Mouse (Mus musculus) embryonic facial prominence, embryonic 15.5 days (tissue): ENCODE data around the gene Tsga10ip. TPM values are rescaled to one million over a fixed set of nuclear protein-coding genes. Genes with fewer than 3 reads are reported as not detected.
A peak's percentile ranks its signal among the peaks of the same experiment; 100 is the strongest.
"Not testable (repeated sequence)": the region's sequence is repeated elsewhere in the genome, so short reads cannot be mapped to it uniquely, and the experiment has no call there.

ENCODE experiments used
- ATAC-seq: fragments of 200-750 bp; cut with Nextera tagmentation; 2 replicates; pipeline ENCODE4 v1.8.0; 2017; ENCODE audit warnings: low read depth, moderate TSS enrichment; ENCODE audit not compliant: insufficient number of reproducible peaks, low FRiP score, low TSS enrichment
- H3K27ac ChIP-seq: fragments of 300-500 bp; sonication (generic); replicated peaks from 2 replicates; pipeline ENCODE4 v1.5.1; 2015; ENCODE audit warnings: mild to moderate bottlenecking, inconsistent platforms
- H3K27me3 ChIP-seq: fragments of 300-500 bp; sonication (generic); 2 replicates; pipeline ENCODE4 v1.6.1; 2015; ENCODE audit warnings: inconsistent platforms
- H3K36me3 ChIP-seq: fragments of 300-500 bp; sonication (generic); 2 replicates; pipeline ENCODE4 v1.6.1; 2015; ENCODE audit warnings: mild to moderate bottlenecking, inconsistent platforms
- H3K4me1 ChIP-seq: fragments of 300-500 bp; sonication (generic); 2 replicates; pipeline ENCODE4 v1.6.1; 2015; ENCODE audit warnings: inconsistent platforms
- H3K4me2 ChIP-seq: fragments of 300-500 bp; sonication (generic); replicated peaks from 2 replicates; pipeline ENCODE4 v1.6.1; 2015; ENCODE audit warnings: mild to moderate bottlenecking, inconsistent platforms
- H3K4me3 ChIP-seq: fragments of 300-500 bp; sonication (generic); replicated peaks from 2 replicates; pipeline ENCODE4 v1.5.1; 2015; ENCODE audit warnings: mild to moderate bottlenecking, inconsistent platforms
- H3K9ac ChIP-seq: fragments of 300-500 bp; sonication (generic); 2 replicates; pipeline ENCODE4 v1.6.1; 2015; ENCODE audit warnings: inconsistent platforms
- H3K9me3 ChIP-seq: fragments of 300-500 bp; sonication (generic); replicated peaks from 2 replicates; pipeline ENCODE4 v1.6.1; 2016; ENCODE audit warnings: inconsistent platforms
- WGBS: fragments of 180-500 bp; shearing (Covaris S2); methylation state at CpG from one replicate; pipeline ENCODE4 v1.1.7; 2015; 5-methylcytosine and 5-hydroxymethylcytosine counted together
- polyA plus RNA-seq: library from polyadenylated mRNA; unstranded; fragments of >200 nt; fragmentation: Nextera tagmentation; extraction: Ambion mirVana; gene quantifications from 2 replicates; pipeline ENCODE4 v1.2.1, GENCODE M21; 2015

Tsga10ip gene
- polyA plus RNA-seq, 1 experiment from 2014 or later = 0.72 TPM

GRCm38 (mm10) chr19:5408057-5409001 is 6.0 kb upstream of the Tsga10ip start:
- H3K27me3 ChIP-seq = no peaks in the 10 kb centered on the region
- WGBS = 88% methylated on average over 13 of the region's 13 CpGs
- H3K9me3 ChIP-seq = no peaks in the 10 kb centered on the region
- no peak for ATAC-seq
- peaks cover 23% of the 10 kb centered on the region for H3K4me1 ChIP-seq
- no peak overlapping the region; the same call in 1 of the 2 replicates for H3K27ac ChIP-seq
- no peak overlapping the region for H3K9ac ChIP-seq
- no peaks in the 10 kb centered on the region for H3K36me3 ChIP-seq
- H3K4me3 ChIP-seq = no peak overlapping the region; the same call in 1 of the 2 replicates
- H3K4me2 ChIP-seq = no peak overlapping the region

DNA sequence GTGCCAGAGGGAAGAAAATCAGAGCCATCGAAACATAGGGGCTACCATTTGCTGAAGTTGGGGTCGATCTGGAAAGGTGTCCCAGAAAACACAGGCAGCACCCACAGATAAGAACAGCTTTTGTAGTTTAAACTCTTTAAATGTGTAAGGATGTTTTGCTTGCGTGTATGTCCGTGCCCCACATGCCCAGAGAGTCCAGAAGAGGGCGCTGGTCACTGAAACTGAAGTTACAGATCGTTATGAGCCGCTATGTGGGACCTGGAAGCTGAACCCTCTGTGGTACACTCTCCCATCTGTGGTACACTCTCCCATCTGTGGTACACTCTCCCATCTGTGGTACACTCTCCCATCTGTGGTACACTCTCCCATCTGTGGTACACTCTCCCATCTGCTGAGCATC is 4.8 kb upstream of the Tsga10ip start:
- Histone ChIP-seq H3K4me1 (peaks cover 23% of the 10 kb centered on the region), H3K4me3 (peak overlapping the region; percentile 67), H3K36me3 (no peaks in the 10 kb centered on the region), H3K9me3 (no peaks in the 10 kb centered on the region), H3K27ac (peak overlapping the region; percentile 95), H3K27me3 (no peaks in the 10 kb centered on the region), H3K9ac (peak overlapping the region; percentile 77), H3K4me2 (peak overlapping the region; percentile 67)
- ATAC-seq = peak; percentile 50; the same call in 1 of the 2 replicates
- 17% methylated on average over 7 of the region's 7 CpGs for WGBS

DNA sequence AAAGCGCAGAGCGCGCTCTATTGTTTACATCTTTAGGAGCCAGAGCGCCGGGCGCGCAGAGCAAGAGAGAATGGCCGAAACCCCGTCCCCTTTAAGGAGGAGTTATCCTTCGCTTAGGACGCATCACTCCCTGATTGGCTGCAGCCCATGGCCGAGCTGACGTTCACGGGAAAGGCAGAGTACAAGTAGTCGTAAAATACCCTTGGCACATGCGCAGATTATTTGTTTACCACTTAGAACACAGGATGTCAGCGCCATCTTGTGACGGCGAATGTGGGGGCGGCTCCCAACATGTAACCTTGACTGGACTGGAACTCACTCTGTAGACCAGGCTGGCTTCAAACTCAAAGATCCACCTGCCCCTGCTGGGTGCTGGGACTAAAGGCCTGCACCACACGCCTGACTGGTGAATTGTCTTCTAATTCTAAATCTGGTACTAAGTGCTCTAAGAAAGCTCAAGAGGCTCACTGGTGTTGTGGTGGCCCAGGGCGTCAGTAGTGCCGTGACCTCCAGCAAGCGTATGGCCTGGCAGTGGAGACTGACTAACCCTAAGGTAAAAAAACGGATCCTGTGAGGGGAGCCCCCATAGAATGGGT is 4.3 kb upstream of the Tsga10ip start:
- H3K9me3 ChIP-seq, H3K27me3 ChIP-seq, H3K36me3 ChIP-seq: not testable (repeated sequence)
- H3K4me1 ChIP-seq = peaks cover 23% of the 10 kb centered on the region
- H3K4me3 ChIP-seq = peak overlapping the region; percentile 67
- H3K27ac ChIP-seq = peak overlapping the region; percentile 95
- peak; percentile 74 for ATAC-seq
- peak overlapping the region; percentile 77 for H3K9ac ChIP-seq
- H3K4me2 ChIP-seq = peak overlapping the region; percentile 67
- WGBS = 18% methylated on average over 25 of the region's 25 CpGs

DNA sequence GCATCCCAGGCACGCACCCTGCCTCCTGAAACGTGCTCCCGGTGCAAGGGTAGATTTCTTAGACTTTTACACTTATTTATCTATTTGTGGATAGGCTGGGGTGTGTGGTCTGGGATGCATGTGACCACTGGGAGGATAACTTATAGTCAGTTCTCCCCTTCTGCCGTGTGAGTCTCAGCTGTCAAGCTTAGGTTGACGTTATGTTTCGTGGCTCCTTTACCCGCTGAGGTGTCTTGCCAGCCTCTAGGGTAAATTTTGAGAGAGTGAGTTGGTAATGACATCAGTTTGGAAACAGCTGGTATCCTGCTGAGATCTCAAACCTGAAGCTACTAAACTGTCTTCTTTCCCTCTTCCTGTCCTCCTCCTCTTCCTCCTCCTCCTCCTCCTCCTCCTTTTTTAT is 3.6 kb upstream of the Tsga10ip start:
- Histone ChIP-seq H3K9me3 (no peaks in the 10 kb centered on the region), H3K9ac (peak overlapping the region; percentile 29), H3K4me1 (peaks cover 23% of the 10 kb centered on the region), H3K4me3 (peak overlapping the region; percentile 67), H3K27me3 (no peaks in the 10 kb centered on the region), H3K36me3 (no peaks in the 10 kb centered on the region), H3K4me2 (peak overlapping the region; percentile 49), H3K27ac (peak overlapping the region; percentile 76)
- ATAC-seq = no peak
- 29% methylated on average over 7 of the region's 7 CpGs for WGBS

DNA sequence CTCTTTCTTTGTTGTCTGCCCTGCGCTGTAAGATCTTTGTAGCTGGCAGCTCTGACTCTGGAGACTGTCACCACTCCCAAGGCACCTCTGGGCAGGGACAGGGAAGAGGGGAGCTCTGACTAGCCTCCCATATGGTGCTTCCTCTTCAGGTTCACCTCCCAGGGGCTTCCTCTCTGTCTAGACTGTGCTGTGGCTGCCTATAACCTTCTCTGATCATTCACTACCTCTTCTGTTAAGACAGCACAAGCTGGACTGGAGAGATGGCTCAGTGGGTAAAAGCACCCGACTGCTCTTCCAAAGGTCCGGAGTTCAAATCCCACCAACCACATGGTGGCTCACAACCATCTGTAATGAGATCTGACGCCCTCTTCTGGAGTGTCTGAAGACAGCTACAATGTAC is 1.3 kb downstream of the Tsga10ip start:
- H3K9ac ChIP-seq, H3K4me2 ChIP-seq, H3K27ac ChIP-seq, H3K4me3 ChIP-seq, ATAC-seq, H3K36me3 ChIP-seq, H3K4me1 ChIP-seq, H3K27me3 ChIP-seq, H3K9me3 ChIP-seq: not testable (repeated sequence)
- 62% methylated on average over 4 of the region's 4 CpGs for whole genome bisulfite sequencing

DNA sequence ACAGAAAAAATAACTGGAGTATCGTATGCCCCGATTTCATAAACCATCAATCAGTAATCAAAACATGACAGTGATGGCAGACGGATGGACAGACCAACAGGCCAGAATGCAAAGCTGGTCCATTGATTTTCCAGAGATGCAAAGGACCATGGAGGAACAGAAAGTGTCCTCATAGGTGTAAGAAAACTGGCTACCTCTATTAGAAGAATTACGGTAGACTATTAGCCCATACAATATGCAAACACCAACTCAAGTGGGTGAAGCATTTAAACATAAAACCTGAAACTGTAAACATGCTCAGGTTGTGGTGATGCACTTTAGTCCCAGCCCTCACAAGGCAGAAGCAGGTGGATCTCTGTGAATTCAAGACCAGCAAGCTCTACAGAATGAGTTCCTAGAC is 7.0 kb downstream of the Tsga10ip start:
- H3K9ac ChIP-seq = no peak overlapping the region
- 65% methylated on average over 4 of the region's 4 CpGs for WGBS
- no peaks in the 10 kb centered on the region for H3K27me3 ChIP-seq
- H3K4me2 ChIP-seq = no peak overlapping the region
- no peaks in the 10 kb centered on the region for H3K36me3 ChIP-seq
- no peak overlapping the region for H3K4me3 ChIP-seq
- no peak for ATAC-seq
- peaks cover 13% of the 10 kb centered on the region for H3K4me1 ChIP-seq
- no peaks in the 10 kb centered on the region for H3K9me3 ChIP-seq
- no peak overlapping the region for H3K27ac ChIP-seq

DNA sequence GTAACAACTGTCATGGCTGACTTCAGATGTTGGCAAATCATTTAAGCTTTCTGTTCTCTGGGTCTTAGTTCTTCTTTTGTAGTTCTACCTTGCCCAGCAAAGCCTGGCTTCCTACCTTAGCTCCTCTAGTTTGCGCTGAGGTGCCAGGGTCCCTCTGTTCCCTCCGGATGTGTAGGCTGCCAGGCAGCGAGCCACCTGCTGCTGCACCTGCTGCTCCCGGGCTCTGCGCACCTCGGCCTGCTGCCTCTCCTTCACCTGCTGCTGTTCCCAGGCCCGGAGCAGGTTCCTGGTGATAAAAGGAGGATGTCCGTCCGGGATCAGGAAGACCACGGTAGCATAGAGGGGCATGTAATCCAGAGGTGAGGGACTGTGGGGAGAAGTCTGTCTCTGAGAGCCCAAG is 8.2 kb downstream of the Tsga10ip start:
- Histone ChIP-seq H3K4me1 (peaks cover 25% of the 10 kb centered on the region), H3K36me3 (no peaks in the 10 kb centered on the region), H3K4me2 (no peak overlapping the region), H3K4me3 (no peak overlapping the region), H3K27ac (no peak overlapping the region), H3K9ac (no peak overlapping the region), H3K27me3 (no peaks in the 10 kb centered on the region), H3K9me3 (no peaks in the 10 kb centered on the region)
- 43% methylated on average over 10 of the region's 10 CpGs for WGBS
- no peak for ATAC-seq

- H3K27ac ChIP-seq = no peak overlapping the region
- H3K4me3 ChIP-seq = no peak overlapping the region
- WGBS = 43% methylated on average over 4 of the region's 4 CpGs
- H3K27me3 ChIP-seq = no peaks in the 10 kb centered on the region
- no peak overlapping the region for H3K4me2 ChIP-seq
- no peak for ATAC-seq
- H3K4me1 ChIP-seq = peaks cover 28% of the 10 kb centered on the region
- no peaks in the 10 kb centered on the region for H3K36me3 ChIP-seq
- H3K9ac ChIP-seq = no peak overlapping the region
- no peaks in the 10 kb centered on the region for H3K9me3 ChIP-seq
Observed at GRCm38 (mm10) chr19:5392892-5393291, 9.4 kb downstream of the Tsga10ip start.

GRCm38 (mm10) chr19:5390416-5390815 is 11.9 kb downstream of the Tsga10ip start:
- H3K4me3 ChIP-seq = peak overlapping the region; percentile 100
- 74% methylated on average over 8 of the region's 8 CpGs for WGBS

DNA sequence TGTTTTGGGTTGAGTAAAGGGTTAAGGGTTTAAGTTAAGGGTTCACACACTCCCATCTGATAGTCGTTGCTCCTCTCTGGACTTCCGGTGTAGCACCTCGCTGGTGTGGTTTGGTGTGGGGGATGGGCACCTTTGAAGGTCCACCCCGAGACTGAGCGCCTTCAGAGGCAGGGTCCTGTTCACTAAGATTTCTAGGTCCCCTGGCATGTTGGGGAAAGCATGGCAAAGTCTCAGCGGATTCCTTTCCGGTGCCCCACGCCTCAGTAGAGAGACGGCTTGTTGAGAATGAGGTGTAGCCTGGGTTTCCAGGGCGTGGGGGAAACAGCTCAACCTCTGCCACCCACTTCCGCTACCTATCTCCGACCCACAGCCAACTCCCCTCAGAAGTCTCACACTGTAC is 12.7 kb downstream of the Tsga10ip start:
- Histone ChIP-seq H3K27ac (peak overlapping the region; percentile 90), H3K9ac (peak overlapping the region; percentile 68; the same call in 1 of the 2 replicates), H3K4me1 (peaks cover 43% of the 10 kb centered on the region), H3K4me2 (peak overlapping the region; percentile 86), H3K36me3 (peaks cover 11% of the 10 kb centered on the region), H3K9me3 (no peaks in the 10 kb centered on the region), H3K27me3 (no peaks in the 10 kb centered on the region), H3K4me3 (peak overlapping the region; percentile 100)
- WGBS = 36% methylated on average over 12 of the region's 12 CpGs
- no peak for ATAC-seq

More at GRCm38 (mm10) chr19:5390416-5390815, 11.9 kb downstream of the Tsga10ip start:
- Histone ChIP-seq H3K27me3 (no peaks in the 10 kb centered on the region), H3K4me1 (peaks cover 43% of the 10 kb centered on the region), H3K9me3 (no peaks in the 10 kb centered on the region), H3K4me2 (peak overlapping the region; percentile 86), H3K27ac (no peak overlapping the region), H3K36me3 (peaks cover 5% of the 10 kb centered on the region), H3K9ac (no peak overlapping the region)
- ATAC-seq = no peak

DNA sequence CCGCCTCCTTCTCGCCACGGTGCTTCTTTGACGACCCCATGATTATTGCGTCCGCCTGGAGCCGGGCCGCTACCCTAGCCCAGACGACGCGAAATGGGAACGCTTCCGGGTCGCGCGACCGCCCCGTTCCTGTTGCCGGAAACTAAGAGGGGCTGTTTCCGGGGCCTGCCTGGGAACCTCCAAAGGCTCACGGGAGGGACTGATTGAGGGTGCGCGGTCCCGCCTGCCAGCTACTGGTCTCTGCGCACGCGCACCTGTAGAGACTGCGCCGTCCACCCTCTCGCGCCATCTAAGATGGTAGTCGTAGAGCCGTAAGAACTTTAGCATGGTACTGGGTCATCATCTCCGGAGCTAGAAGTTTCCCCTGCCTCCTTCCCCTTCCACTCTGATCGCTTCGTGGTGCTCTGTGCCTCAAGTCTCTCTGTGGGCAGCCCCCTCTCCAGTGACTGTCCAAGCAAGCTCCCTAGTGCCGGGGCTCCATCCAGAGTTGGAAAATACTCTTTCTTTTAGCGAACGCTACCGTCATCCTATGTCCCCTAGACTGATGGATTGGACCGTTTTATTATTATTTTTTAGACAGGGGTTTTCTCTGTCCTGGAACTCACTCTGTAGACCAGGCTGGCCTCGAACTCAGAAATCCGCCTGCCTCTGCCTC is 13.6 kb downstream of the Tsga10ip start, which contains the start of gene Sart1:
Sart1 (minus strand) TSS at position 116 of the 655 bp plus-strand sequence.
- Histone ChIP-seq H3K4me1 (peaks cover 43% of the 10 kb centered on the region), H3K27ac (peak within 1 kb of the TSS; percentile 90), H3K36me3 (peaks cover 20% of the 10 kb centered on the region), H3K9ac (peak within 1 kb of the TSS; percentile 96), H3K4me2 (peak within 1 kb of the TSS; percentile 86), H3K4me3 (peak within 1 kb of the TSS; percentile 100), H3K9me3 (no peaks in the 10 kb centered on the region), H3K27me3 (no peaks in the 10 kb centered on the region)
- peak; percentile 94 for ATAC-seq
- WGBS = 1% methylated on average over 43 of the region's 43 CpGs
